Mouse (Mus musculus) activated CD4-positive, CD25-positive, alpha-beta regulatory T cell, adult 9 weeks (primary cell): ENCODE data around the gene Apela. TPM values are rescaled to one million over a fixed set of nuclear protein-coding genes. Genes with fewer than 3 reads are reported as not detected.

Experiments
- polyA plus RNA-seq: library from polyadenylated mRNA; unstranded; fragments of 100-300 nt; shearing (Covaris generic); gene quantifications from one replicate; pipeline ENCODE4 v1.2.1, GENCODE M21; 2017

The Apela gene
- not detected for polyA plus RNA-seq

GRCm38 (mm10) chr8:65037117-65037533, at the start of gene Apela:
Gene Apela, minus strand, starts transcription at chr8:65037336.

DNA sequence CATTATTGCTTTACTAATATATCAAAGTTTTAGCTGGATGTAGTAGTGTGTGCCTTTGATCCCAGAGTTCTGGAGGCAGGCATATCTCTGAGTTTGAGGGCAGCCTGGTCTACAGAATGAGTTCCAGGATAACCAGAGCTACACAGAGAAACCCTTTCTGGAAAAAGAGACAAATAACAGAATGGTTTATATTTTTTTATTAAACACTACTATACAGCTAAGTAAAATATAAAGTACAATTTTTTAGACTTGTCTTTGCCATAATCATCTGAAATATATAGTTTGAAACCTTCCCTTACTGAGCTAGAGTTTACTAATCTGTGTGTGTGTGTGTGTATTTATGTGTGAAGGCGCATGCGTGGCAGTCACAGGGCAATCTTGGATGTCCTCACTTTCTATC, 37.6 kb upstream of the Apela start, which contains the start of gene Gm10663:
Gm10663 (plus strand) TSS at position 301 of the 400 bp plus-strand sequence.

DNA sequence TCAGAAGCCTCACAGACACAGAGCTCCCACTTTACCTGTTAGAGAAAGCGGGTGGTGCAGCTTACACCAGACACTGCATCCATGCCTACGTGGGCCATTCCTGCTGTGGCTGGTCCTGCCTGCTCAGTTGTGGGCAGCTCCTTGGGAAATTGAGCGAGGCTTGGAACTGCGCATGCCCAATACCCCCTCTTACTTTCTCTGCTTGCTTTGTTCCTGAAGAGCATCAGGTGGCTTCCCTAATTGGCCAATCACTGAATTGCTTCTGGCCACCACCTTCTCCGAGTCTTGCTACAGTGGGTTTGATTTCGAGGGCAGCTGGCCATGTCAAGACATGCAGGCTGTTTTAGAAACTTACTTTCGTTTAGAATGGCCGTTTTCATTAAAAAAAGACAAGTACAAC, 18.7 kb downstream of the Apela start, which contains the start of the genes Trim61 and Trim60:
Trim61 (minus strand) TSS at position 101 of the 400 bp plus-strand sequence.
Trim60 (minus strand) TSS at position 162 of the 400 bp plus-strand sequence.

GRCm38 (mm10) chr8:64987731-64988130, 49.4 kb downstream of the Apela start, which contains the start of gene Trim75:
Gene Trim75, minus strand, starts transcription at chr8:64987831.

Other genes with a start within 250 kb of the Apela start
- gene Klhl2, start 187.3 kb downstream of the Apela start, polyA plus RNA-seq = 2.6 TPM
- 52.5 TPM for gene Tmem192, start 90.2 kb downstream of the Apela start, polyA plus RNA-seq
- gene Trim75, start 49.5 kb downstream of the Apela start, polyA plus RNA-seq = not detected
- not detected for gene Trim61, start 18.8 kb downstream of the Apela start, polyA plus RNA-seq
- gene Trim60, start 18.8 kb downstream of the Apela start, polyA plus RNA-seq = not detected
- not detected for gene Gm10663, start 37.7 kb upstream of the Apela start, polyA plus RNA-seq
- gene BC030870, start 92.2 kb upstream of the Apela start, polyA plus RNA-seq = not detected